Mouse (Mus musculus) retina, embryonic 14.5 days (tissue): ENCODE data around the gene Gm49388.
"Not testable (repeated sequence)": the region's sequence is repeated elsewhere in the genome, so short reads cannot be mapped to it uniquely, and the experiment has no call there.

Source experiments
- DNase-seq: peaks from one replicate; pipeline ENCODE4 v3.0.0-alpha.2; 2015; ENCODE audit warnings: low spot score

Gm49388 gene

DNA sequence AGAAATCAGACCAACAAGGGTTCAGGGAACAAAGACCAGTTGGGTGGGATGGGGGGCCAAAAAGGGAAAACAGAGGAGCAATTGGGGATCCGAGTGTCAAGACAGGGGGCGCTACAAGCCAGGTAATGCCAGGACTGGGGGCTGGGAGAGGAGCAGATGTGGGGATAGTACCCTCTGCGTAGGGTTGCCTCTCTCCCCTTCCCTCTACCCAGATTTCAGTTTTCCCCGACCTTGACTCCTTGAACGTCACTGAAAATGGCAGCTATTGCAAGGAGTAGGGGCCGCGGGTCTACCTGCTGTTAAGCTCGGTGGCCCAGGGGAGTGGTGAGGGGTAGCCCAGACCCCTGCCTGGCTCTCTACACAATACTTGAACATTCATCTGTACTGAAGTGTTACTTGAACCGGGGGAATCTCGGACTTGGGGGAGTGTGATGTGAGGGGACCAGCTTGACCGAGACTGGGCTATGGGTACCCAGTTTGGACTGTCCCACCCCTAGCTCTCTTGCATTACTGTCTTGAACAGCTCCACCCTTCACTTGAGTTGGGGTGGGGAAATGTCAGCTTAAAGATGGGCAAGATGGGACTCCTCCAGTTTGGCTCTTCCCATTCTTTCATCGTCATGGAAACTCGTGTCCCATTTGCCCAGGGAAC, 16.9 kb upstream of the Gm49388 start:
- no peak for DNase-seq

DNA sequence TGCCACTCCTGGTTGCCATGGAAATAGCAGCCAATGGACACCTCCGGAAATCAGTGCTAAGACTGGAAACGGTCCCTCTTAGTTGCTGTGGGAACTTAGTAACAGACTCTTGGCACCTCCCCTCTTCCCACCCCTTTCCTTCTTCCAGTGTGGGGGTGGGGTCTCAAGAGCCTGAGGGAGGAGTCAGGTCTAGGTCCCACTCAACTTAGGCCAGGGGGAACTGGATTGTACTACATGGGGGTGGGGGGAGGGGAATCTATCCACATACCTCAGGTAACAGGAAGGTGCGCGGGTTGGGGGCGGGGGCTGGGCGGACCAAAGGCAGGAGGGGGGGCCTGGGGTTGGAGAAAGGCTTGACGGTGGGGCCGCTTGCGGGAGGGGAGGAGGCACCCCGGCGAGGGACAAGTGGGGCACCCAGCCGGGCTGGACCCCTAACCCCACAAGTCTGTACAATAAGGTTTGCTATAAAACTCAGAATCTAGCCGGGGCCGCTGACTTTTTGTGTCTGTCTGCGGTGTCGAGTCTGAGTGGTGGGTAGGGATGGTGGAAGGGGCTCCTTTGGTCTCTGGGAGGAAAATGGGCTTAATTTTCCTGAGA, 16.3 kb upstream of the Gm49388 start:
- DNase-seq: peak; percentile 94

- DNase-seq: peak; percentile 82
These were observed 15.8 kb upstream of the Gm49388 start, which contains the start of gene Orai3 for GRCm38 (mm10) chr7:127769651-127770038. Gene Orai3, plus strand, starts transcription at chr7:127769815.

GRCm38 (mm10) chr7:127770039-127770905, 15.1 kb upstream of the Gm49388 start:
- DNase-seq: peak; percentile 12

DNA sequence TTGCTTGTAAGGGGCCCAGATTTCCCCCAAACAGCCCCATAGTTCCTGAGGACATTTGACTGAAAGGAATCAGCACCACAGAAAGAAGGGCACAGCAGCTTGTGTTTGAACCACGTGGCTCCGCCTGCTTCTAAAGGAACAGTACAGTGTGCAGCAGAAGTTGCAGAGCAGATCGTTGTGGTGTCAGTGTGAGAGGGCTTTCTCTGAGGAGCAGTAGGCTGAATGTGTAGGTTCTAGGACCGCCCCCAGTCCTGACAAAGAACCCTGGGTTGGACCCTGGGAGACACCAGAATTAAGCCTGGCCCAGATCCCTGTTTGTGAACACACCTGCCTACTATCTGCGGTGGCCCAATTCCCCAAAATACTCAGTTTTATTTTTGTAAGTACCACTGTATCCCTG, 14.1 kb upstream of the Gm49388 start:
- DNase-seq: no peak

DNA sequence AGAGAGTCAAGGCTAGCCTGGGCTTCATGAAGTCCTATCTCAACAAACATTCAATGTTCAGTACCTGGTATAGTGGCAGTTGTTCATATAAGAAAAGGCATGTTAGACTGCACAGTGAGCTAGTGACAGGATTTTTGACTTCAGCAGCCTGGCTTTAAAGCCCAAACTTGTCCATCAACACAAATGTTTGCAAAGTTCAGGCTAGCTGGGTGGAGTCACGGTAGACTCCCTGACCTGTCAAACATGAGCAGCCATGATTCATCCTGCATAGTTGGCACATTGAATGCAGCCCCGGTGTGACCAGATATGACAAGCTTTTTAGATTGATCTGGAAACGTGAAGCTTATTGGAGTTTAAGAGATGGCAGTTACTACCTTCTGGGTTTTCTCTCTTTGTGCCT, 13.3 kb upstream of the Gm49388 start:
- no peak for DNase-seq

DNA sequence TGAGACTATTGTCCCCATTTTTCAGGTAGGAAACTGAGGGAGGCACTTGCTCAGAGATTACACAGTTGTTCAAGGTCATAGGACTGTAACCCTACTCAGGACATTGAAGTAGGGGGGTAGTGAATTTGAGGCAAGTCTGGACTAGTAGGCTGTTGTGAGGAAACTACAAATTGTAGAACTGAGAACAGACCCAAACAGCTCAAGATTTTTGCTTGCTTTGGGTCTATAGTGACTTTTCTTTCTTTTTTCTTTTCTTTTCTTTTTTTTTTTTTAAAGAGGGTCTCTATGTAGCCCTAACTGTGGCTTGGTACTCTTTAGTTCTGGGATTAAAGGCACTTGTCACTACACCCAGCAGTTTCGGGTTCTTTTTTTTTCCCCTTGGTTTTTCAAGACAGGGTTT, 12.9 kb upstream of the Gm49388 start:
- DNase-seq: no peak

DNA sequence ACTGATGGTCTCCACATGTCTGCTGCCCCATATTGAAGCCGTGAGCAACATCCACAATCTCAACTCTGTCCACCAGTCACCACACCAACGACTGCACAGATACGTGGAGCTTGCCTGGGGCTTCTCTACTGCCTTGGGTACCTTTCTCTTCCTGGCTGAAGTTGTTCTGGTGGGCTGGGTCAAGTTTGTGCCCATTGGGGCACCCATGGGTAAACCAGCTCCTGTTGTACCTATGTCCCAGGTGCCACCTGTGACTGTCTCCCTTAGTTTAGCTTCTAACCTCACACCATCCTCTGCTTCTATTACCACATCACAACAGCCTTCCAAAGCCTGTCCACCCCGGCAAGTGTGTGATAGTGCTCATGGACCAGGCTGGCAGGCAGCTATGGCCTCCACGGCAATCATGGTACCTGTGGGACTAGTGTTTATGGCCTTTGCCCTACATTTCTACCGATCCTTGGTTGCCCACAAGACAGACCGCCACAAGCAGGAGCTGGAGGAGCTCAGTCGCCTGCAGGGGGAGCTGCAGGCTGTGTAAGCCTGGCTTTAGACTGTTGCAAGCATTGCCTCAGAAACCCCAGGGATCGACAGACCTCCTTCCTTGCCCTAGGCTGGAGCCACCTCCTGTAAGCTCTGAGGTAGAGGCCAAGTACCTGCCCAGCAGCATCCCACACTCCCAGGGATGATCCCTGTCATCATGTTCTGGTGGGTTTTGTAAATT, 11.6 kb upstream of the Gm49388 start:
- DNase-seq: peak; percentile 84

GRCm38 (mm10) chr7:127775837-127776236, 9.6 kb upstream of the Gm49388 start:
- not testable (repeated sequence) for DNase-seq

- DNase-seq: peak; percentile 88
These were observed 9.0 kb upstream of the Gm49388 start, which contains the start of gene Setd1a for GRCm38 (mm10) chr7:127776426-127776825. Gene Setd1a, plus strand, starts transcription at chr7:127776670.

DNA sequence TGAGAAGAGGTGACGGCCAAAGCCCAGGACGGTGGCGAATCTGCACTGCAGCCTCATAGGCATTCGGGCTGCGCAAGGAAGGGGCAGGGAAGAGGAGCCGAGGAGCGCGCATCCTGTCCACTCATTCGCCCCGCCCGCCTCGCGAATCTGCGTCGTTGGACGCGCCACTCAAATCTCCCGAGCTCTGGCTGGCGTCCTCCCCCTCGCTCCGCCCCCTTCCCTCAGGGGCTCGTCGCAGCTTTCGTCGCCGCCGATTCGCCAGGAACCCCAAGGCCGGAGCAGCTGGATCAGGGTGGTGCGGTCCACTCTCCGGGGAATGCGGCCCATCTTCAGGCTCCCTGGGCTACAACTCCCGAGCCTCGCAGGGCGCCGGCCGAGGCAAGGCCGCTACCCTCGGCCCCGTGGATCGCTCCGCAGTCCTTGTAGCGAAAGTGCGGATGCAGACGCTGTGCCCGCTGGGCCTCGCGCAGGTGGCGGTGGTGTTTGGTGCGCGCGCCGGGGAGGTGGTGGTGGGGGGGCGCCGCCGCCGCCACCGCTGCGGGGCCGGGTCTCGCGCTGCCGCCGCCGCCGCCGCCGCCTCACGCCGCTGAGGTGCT, 8.4 kb upstream of the Gm49388 start:
- DNase-seq: peak; percentile 97

- peak; percentile 69 for DNase-seq
These were observed 7.7 kb upstream of the Gm49388 start for GRCm38 (mm10) chr7:127777474-127778266.

- no peak for DNase-seq
These were observed 7.1 kb upstream of the Gm49388 start for GRCm38 (mm10) chr7:127778350-127778749.

DNA sequence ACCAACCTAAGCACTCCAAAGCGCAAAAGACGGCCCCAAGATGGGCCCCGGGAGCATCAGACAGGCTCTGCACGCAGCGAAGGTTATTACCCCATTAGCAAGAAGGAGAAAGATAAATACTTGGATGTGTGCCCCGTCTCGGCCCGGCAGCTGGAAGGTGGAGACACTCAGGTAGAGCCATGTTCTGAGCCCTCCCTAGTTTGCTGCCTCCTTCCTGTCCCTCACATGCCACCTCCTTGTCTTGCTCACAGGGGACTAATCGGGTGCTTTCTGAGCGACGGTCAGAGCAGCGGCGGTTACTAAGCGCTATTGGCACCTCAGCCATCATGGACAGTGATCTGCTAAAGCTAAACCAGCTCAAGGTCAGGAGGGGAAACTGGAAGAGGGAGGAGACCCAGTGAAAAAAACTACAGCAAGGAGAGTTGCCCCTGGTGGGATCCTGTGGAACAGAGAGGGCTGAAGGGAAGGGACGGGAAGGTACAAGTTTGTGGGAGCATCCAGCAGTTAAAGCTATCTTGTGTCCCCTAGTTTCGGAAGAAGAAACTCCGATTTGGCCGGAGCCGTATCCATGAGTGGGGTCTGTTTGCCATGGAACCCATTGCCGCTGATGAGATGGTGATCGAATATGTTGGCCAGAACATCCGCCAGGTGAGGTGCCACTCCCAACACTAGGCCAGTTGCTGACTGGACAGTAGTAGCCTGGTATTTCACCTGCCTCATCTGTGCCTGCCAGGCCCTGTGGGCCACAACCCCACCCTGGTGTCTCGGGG, 11.9 kb downstream of the Gm49388 start:
- no peak for DNase-seq

- no peak for DNase-seq
These were observed 13.2 kb downstream of the Gm49388 start for GRCm38 (mm10) chr7:127798591-127798990.

DNA sequence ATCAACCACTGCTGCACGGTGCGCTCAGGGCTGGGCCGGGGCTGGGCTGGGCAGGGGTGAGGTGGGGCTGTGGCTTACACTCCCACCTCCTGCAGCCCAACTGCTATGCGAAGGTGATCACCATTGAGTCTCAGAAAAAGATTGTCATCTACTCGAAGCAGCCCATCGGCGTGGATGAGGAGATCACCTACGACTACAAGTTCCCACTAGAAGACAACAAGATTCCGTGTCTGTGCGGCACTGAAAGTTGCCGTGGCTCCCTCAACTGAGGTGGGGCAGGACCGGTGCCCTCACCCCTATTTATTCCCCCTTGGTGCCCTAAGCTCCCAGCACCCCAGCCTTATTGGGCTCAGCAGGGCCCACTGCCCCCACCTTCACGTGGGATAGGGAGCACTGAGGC, 13.8 kb downstream of the Gm49388 start:
- DNase-seq: no peak

DNA sequence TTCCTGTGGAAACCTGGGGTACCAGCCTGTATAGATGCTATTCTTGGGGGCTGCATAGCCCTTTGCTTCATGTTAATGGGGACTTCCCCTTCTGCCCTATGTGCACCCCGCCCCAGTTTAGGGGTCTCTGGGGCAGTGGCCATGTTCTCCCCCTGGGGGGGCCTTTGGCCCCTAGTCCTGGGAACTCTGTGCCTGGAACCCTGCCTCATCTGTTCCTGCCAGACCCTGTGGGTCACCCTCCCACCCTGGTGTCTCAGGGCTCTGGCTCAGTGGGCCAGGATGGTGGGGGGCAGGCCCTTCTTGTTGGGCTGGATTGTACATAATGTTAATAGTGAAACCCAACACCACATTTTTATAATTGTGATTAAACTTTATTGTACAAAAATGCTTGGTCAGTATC, 14.3 kb downstream of the Gm49388 start:
- DNase-seq: no peak

GRCm38 (mm10) chr7:127800435-127801009, 15.1 kb downstream of the Gm49388 start, which contains the start of gene Hsd3b7:
Gene Hsd3b7, plus strand, starts transcription at chr7:127800604.
- peak; percentile 96 for DNase-seq

GRCm38 (mm10) chr7:127801010-127801621, 15.7 kb downstream of the Gm49388 start:
- DNase-seq: no peak
